Mouse (Mus musculus): ENCODE measurements at regions not wholly inside any gene's neighbourhood (a gene's known extent, or its start where the extent isn't known, plus 50 kb on each side); places are given as distances from the start of the nearest gene placed in this dataset.

DNA sequence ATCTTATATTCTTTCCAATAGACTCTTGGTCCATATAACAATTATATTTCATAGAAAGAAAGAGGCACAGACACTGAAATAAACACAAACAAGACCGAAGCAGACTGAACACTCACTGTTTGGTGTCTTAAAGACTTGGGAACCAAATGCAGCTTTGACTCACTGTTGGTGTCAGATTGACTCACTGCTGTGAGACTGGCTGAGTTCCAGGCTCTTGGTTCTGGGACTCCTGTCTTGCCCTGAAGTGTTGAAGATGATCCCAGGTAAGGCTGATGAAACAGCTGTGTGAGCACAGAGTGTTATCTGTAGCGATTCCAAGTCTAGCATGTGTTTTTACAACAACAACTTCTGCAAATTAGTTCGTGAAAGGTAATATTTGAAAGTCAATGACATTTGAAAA is 55.2 kb upstream of the Kcnh7 start:
- no peak for TF ChIP-seq POLR2A (IDR thresholded peaks at IDR 0.05; ENCODE audit: low read depth, low read length)
- TF ChIP-seq CTCF (conservative IDR thresholded peaks at IDR 0.05; ENCODE audit: insufficient read depth, insufficient read length, low read depth, low read length) = no peak

Measured in kidney, adult 2 months (tissue).